Mouse (Mus musculus) cerebellum, adult 8-10 months (tissue): ENCODE measurements around the gene Serpinb1c.
"Not testable (repeated sequence)": the region's sequence is repeated elsewhere in the genome, so short reads cannot be mapped to it uniquely, and the experiment has no call there.

ENCODE experiments used
- DNase-seq: peaks from one replicate; pipeline ENCODE4 v3.0.0; 2022

The Serpinb1c gene

GRCm38 (mm10) chr13:32864529-32864928 is 33.5 kb downstream of the Serpinb1c start:
- not testable (repeated sequence) for DNase-seq

- no peak for DNase-seq
Observed at GRCm38 (mm10) chr13:32863456-32863855, 34.6 kb downstream of the Serpinb1c start.

- DNase-seq: no peak
Observed at GRCm38 (mm10) chr13:32860821-32861220, 37.2 kb downstream of the Serpinb1c start.

GRCm38 (mm10) chr13:32853073-32853472 is 44.9 kb downstream of the Serpinb1c start:
- no peak for DNase-seq

GRCm38 (mm10) chr13:32852539-32852938 is 45.5 kb downstream of the Serpinb1c start:
- DNase-seq: no peak

GRCm38 (mm10) chr13:32851967-32852366 is 46.0 kb downstream of the Serpinb1c start:
- DNase-seq: peak; percentile 16

GRCm38 (mm10) chr13:32850668-32851404 is 47.2 kb downstream of the Serpinb1c start, which contains the start of gene Serpinb1a:
TSS of gene Serpinb1a (minus strand) at chr13:32851185.
- DNase-seq: no peak

GRCm38 (mm10) chr13:32850156-32850555 is 47.9 kb downstream of the Serpinb1c start:
- DNase-seq: no peak

GRCm38 (mm10) chr13:32849531-32850123 is 48.4 kb downstream of the Serpinb1c start:
- no peak for DNase-seq

- no peak for DNase-seq
Observed at GRCm38 (mm10) chr13:32849092-32849491, 48.9 kb downstream of the Serpinb1c start.

GRCm38 (mm10) chr13:32846221-32846620 is 51.8 kb downstream of the Serpinb1c start:
- no peak for DNase-seq

- DNase-seq: no peak
Observed at GRCm38 (mm10) chr13:32841349-32841748, 56.7 kb downstream of the Serpinb1c start.

GRCm38 (mm10) chr13:32839314-32839713 is 58.7 kb downstream of the Serpinb1c start:
- no peak for DNase-seq

- DNase-seq: no peak
Observed at GRCm38 (mm10) chr13:32834513-32834912, 63.5 kb downstream of the Serpinb1c start.

- no peak for DNase-seq
Observed at GRCm38 (mm10) chr13:32833237-32833636, 64.8 kb downstream of the Serpinb1c start.

- DNase-seq: no peak
Observed at GRCm38 (mm10) chr13:32832776-32833175, 65.2 kb downstream of the Serpinb1c start.

GRCm38 (mm10) chr13:32831505-32832273 is 66.3 kb downstream of the Serpinb1c start:
- no peak for DNase-seq
